Mouse (Mus musculus) MEL (cell line): Measurements from ENCODE around the gene Mfsd4b2.

Experiments used
- CTCF ChIP-seq, 3 experiments: IDR thresholded peaks in 2 of 3; conservative IDR thresholded peaks in 1 of 3; 2 replicates each; pipeline ENCODE4 v1.5.1; 2011 to 2012; ENCODE audit warnings: low read length in 3 of 3, low read depth in 2 of 3, mild to moderate bottlenecking in 2 of 3, improper control_type of control experiment in 1 of 3, inconsistent platforms in 1 of 3, mixed read lengths in 1 of 3, moderate library complexity in 1 of 3; ENCODE audit not compliant: control insufficient read depth in 1 of 3, insufficient read depth in 1 of 3, poor library complexity in 1 of 3, severe bottlenecking in 1 of 3
- EP300 ChIP-seq, 2 experiments: IDR thresholded peaks; 2 replicates each; pipeline ENCODE4 v1.6.1; 2011; ENCODE audit warnings: improper control_type of control experiment in 2 of 2, low read length in 2 of 2, low read depth in 1 of 2, mild to moderate bottlenecking in 1 of 2
- ETS1 ChIP-seq: IDR thresholded peaks from 2 replicates; pipeline ENCODE4 v1.6.1; 2012; ENCODE audit warnings: low read depth, mild to moderate bottlenecking, inconsistent platforms, low read length, improper control_type of control experiment, moderate library complexity
- JUND ChIP-seq: IDR thresholded peaks from 2 replicates; pipeline ENCODE4 v1.6.1; 2011; ENCODE audit warnings: low read depth, mild to moderate bottlenecking, improper control_type of control experiment, low read length
- KAT2A ChIP-seq: conservative IDR thresholded peaks from 2 replicates; pipeline ENCODE4 v1.6.1; 2012; ENCODE audit warnings: low read depth, low read length, improper control_type of control experiment, inconsistent platforms
- MYC ChIP-seq: IDR thresholded peaks from 2 replicates; pipeline ENCODE4 v1.6.1; 2011; ENCODE audit warnings: low read depth, mild to moderate bottlenecking, low read length, improper control_type of control experiment, moderate library complexity
- RCOR1 ChIP-seq: IDR thresholded peaks from 2 replicates; pipeline ENCODE4 v1.6.1; 2012; ENCODE audit warnings: low read depth, mild to moderate bottlenecking, inconsistent platforms, low read length, improper control_type of control experiment
- SIN3A ChIP-seq: IDR thresholded peaks from 2 replicates; pipeline ENCODE4 v1.6.1; 2012; ENCODE audit warnings: low read length, improper control_type of control experiment, inconsistent platforms
- TBP ChIP-seq: IDR thresholded peaks from 2 replicates; pipeline ENCODE4 v1.8.0; 2011; ENCODE audit warnings: low read depth, low read length, improper control_type of control experiment
- USF1 ChIP-seq: IDR thresholded peaks from 2 replicates; pipeline ENCODE4 v1.6.1; 2014; ENCODE audit warnings: low read depth, mild to moderate bottlenecking, inconsistent platforms, low read length, improper control_type of control experiment, moderate library complexity
- ZC3H11A ChIP-seq: IDR thresholded peaks from 2 replicates; pipeline ENCODE4 v1.6.1; 2012; ENCODE audit warnings: low read depth, mild to moderate bottlenecking, inconsistent platforms, low read length, improper control_type of control experiment

DNA sequence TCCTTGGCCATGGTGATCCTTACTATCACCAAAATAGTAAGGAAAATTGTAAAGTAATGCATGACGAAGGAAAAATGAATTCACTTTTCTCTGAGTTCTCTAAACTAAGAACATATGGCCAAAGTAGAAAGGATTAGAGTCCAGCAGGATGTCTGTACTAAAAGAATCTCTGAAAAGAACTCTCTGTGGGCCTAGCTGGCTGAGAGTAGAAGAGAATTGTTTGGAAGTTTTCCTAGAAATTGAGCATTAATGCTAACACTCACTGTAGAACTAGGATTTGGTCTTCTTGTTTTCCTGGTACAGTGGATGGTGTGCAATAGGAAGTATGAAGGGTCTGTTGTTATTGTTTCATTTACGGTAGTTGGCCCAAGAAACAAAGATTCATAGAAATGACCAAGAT is 28.4 kb upstream of the Mfsd4b2 start:
- TF ChIP-seq MYC (no peak), CTCF (IDR thresholded peaks at IDR 0.05 in 2 of 3, conservative IDR thresholded peaks at IDR 0.05 in 1 of 3; ENCODE audit: control insufficient read depth in 1 of 3, insufficient read depth in 1 of 3, low read depth in 2 of 3, low read length in 3 of 3, poor library complexity in 1 of 3, severe bottlenecking in 1 of 3) (no peak), EP300 (IDR thresholded peaks at IDR 0.05; ENCODE audit: low read depth in 1 of 2, low read length in 2 of 2) (no peak), TBP (no peak), ZC3H11A (no peak), USF1 (no peak), SIN3A (no peak), JUND (no peak), KAT2A (no peak), RCOR1 (no peak), ETS1 (no peak)
